Mouse (Mus musculus): ENCODE measurements around the gene Gucy1b1.
A peak's percentile ranks its signal among the peaks of the same experiment; 100 is the strongest.

The Gucy1b1 gene

DNA sequence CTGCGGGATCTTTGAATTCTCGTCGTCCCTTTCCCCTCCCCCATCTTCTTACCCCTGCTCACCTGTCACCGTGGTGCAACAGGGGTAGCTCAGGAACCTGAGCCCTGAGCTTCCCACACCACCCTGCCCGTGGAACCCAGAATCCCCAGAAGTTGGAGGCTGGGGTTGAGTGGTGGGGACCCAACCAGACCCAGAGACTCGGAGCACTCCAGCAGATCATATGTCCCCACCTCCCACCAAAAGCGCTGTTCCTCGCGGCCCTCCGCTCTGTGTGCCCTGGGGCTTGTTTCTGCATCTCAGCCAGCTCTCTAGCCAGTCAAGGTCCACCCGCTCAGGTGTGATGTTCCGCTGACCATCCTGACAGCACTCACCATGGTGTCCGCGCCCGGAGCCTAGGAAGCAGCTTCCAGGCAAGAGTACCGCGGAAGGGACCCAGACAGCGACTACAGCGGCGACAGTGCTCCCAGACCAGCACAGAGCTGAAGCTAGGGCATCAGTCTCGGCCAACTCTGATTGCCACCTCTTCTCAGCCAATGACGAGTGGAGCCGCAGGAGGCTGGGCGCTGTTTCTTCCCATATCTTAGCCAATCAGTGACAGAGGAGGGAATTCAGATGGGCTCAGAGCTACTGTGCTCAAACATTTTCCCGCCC lies at the start of gene Gucy1b1:
Gene Gucy1b1 (minus strand): TSS at position 489 of the 651 bp plus-strand sequence.
- DNase-seq = peak; percentile 91

DNA sequence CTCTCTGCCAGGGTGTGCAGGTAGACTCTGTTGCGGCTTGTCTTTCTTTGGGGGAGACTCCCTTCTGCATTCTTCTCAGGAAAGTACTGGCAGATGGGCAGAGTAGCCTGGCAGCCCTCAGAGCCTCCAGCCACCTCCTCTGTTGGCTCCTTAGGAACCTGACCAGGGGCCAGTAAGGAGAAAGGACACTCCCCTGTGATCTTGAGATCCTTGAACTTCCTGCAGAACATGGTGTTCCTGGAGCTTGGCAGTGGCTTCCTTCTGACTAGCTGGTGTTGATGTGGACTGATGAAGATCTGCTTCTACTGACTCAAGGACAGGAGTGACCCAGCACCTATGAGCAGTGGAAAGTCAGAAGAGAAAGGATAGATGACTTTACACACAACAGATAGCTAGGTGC lies 44.4 kb upstream of the Gucy1b1 start:
- DNase-seq = no peak

DNA sequence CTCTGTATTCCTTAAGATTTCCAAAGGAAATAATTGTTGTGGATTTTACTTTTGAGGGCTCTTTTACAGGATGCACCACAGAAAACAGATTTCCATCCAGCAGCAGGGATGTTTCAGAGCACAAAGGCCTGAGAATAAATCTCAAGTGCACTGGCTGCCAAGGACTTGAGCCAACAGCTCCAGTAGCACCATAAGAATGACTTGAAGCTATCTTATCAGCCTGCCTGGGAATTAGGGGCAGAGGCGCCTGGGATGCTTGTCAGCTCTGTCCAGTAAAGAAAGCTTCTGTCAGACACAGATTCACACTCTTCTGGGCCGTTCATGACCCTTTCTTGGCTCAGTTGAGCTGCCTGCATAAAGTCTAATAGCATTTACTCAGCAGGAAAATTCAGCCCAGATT lies 38.0 kb upstream of the Gucy1b1 start:
- DNase-seq = no peak

DNA sequence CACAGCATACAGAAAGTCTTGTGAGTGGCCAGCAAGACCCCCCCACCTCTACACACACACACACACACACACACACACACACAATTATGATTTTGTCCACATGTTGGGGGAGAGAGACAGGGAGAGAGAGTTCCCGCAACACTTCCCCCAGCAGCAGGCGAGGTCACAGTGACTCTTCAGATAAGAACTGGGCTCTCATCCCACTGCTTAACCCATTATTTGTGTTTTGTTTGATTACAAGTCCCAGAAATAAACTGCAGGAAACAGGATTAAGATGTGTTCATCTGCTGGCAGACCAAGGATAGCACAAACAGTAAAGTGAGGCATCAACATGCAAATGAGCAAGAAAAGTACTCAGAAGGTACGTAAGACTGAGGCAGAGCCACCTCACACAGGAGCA lies 37.5 kb upstream of the Gucy1b1 start:
- no peak for DNase-seq

DNA sequence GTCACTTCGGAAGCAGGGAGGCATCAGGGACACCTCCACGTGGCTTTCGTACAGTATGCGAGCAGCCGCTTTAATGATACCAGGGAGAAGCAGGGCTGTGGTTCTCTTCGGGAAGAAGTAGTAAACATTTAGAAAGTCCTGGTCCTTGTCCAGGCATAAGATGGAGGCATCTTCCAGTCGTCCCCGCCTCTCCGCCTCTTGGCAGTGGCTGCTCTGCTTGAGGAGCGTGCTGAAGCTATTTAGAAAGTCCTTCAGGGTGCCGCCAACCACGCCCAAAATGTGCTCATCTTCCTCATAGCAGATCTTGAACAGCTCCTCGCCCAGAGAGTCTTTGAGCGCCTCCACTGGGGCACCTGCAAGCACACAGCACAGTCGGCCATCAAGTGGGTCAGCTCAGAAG lies 34.5 kb upstream of the Gucy1b1 start:
- DNase-seq = no peak

DNA sequence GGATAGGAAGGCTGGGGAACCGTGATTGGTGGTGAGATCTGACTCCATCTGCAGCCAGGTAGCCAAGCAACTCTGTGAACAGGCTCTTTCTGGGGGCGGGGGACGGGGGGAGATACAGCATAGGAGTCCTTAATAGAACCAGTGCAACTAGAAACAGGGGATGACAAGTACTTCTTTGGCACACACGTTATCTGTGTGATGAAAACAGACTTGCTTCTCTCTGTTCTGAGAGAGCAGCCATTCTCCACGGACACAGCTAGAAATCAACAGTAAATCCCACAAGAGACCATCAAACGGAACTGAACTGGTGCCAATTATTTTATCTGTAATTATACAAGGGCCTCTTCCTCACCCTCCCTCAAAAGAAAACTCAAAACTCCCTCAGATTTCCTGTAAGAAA lies 29.7 kb upstream of the Gucy1b1 start:
- DNase-seq = no peak

DNA sequence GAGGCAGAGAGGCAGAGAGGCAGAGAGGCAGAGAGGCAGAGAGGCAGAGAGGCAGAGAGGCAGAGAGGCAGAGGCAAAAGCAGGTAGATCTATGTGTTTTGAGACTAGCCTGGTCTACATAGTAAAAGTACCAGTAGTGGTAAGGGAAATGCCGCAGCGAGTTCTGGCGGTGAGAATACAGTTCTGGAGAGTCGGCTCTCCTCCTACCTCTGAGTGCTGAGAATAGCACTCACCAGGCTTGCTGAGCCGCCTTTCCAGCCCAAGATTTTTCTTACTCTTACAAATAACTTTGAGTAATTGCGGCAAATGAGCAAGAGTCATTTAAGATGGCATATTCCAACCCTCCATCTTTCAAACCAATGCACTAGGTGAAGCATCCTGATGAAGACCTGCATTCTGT lies 24.6 kb upstream of the Gucy1b1 start:
- DNase-seq = no peak

DNA sequence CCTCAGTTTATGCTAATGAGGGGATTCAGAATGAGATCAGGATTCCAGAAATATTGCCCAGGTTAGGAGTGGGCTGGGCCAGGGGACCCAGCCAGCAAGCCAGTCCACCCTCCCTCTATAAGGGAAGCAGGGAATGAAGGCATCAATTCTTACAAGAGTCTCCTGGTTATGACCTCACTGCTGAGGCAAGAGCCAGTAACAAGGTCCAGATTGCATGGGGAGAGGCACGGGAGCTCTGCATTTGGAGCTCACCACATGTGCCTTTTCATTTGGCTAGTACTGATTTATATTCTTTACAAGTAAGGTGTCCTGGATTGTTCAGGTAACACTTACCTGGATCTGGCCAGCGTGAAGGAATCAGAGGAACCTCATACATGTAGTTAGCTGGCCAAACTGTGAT lies 22.3 kb upstream of the Gucy1b1 start:
- DNase-seq = no peak

DNA sequence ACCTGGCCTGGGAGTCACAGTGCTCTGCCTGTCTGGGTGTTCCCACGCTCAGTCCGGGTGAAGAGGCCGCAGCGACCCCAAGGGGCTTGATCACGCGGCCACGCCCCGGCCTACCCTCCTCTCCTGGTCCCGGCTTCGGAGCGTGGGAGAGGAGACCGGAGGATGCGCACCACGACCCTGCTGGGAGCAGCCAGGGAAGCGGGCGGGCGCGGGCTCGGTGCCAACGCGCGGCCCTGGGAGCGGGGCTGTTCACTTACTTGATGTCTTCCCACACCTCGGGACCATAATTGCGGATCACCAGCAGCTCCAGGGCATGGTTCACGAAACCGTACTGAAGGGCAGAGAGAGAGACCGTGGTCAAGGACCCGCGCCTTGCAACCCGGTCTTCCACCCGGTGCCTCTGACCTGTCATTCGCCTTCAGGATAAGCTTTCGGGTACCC lies 728 bp downstream of the Gucy1b1 start:
- peak; percentile 76 for DNase-seq

DNA sequence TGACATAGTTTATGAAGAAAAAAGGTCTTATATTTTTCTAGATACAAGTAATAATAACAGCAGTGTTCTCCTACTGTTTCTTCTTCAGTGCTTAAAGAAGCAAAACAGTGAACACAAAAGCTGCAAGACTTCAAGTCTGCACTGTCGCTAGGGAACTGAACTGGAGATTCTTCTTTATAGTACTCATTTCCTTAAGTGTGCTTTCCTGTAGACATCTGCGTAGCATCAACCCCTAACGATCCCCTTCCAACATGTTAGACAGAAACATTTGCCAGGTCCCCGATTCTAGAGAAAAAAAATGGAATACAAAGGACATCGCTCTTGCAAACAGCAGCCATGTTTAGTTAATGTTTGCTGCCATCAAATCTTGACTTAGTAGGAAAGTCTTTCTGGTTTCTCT lies 6.7 kb downstream of the Gucy1b1 start:
- DNase-seq = no peak

DNA sequence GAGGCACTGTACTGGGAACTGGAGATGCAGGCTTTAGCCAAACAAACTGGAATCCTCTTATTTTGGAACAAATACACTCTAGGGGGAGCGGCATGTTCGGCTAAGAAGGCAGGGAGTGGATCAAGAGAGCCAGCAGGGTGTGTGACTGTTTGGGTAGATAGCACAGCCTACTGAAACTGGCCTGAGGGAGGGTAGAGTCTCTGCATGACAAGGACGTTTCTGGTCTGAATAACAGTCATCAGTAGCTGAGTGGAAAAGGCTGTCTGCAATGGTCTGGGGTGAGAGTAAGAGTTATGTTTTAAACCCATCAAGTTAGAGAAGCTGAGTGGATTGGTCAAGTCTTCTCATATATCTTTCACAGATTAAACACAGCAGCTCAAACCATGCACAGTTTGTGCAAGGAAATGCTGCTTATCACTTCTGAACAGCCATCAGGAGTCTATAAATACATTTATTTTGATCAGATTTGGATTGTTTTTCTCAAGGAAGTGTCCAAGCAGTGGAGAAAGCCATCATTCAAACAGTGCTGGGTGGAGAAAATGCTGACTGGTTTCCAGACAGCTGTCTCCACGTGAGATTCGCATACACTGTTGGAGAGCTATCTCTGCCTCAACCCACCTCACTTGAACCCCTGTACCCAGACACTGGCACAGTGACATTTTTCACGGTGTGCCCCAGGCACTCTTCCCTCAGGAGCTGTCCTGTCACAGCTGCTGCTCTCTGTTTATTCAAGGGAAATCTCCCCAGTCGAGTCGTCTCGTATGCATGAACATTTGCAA lies 12.9 kb downstream of the Gucy1b1 start:
- no peak for DNase-seq

DNA sequence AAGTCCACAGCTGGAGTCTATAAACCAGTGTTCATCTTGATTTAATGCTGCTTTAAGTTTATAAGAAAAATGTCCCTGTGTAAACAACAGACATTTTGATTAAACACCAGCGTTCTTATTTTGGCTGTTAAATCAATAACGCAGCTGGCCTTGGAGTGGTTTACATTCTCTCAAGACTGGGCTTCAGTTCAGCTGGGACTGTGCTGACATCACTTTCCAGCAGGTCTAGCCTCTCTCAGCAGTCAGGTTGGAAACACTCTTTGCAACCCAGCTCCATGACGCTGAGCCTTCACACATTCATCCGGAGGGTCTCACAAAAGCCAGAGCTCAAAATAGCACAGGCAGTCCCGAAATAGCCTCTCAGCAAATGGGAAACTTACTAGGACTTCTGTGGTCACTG lies 17.3 kb downstream of the Gucy1b1 start:
- DNase-seq = no peak

DNA sequence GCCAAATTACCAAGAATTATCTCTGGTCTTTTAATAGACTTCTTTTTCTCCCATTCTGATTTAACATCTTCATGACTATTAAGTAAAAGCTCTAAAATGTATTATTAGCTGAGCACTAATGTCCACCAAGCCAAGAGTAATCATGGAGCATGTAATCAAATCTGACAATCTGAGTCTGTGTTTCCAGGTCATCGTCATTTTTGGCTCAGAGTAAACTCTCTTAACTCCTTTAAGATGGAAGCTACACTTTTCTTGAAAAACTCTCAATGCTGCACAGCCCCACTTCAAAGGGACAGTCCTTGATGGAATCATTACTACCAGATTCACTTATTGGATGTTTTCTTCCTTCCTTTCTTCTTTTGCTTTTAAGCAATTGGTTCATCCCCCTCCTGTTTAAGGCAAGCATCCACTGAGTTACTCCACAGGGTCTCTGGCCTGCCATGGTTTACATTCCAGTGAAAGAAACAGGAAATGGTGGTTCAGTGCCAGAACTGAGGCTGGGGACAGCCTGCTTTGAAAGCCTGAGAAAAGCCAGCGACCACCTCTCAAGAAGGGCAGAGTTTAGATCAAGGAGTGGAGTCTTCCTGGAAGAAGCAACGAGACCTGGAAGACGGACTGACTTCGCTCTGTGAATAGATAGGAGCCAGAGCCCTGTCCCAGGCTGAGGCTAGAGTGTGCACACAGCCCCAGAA lies 20.1 kb downstream of the Gucy1b1 start:
- DNase-seq = no peak

DNA sequence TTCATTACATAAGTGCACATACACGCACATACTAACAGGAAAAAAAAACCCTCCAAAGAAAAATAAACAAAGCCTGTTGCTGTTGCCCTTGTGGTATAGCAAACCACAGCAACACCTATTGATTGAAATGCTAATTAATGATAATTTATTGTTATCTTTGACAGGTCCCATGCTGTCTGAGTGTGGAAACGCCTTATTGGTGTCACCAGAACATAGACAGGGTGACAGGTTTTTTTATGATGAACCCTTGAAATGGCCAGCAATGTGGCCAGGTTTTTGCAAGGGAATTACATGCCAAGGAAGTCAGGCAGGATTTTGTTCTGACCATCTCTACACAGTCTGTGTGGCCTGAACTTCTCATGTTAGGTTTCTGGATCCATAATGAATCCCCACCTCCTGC lies 22.5 kb downstream of the Gucy1b1 start:
- no peak for DNase-seq

DNA sequence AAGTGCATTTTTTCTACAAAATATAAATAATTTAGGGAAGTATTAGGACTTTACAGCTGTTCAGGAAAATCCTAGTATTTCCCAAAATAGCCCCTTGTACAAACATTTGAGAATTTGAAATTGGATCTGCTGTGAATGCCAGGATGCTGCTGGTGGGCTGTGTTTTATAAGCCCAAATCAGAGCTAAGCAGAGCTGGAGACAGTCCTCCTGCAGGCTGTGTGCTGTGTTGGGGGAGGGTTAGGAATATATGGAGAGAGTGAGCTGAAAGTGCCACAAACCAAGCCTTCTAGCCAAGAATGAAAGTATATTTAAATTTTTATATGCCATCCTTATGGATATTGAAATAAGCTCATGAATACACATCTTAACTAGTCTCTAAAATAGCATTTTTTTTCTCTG lies 23.0 kb downstream of the Gucy1b1 start:
- DNase-seq = no peak

DNA sequence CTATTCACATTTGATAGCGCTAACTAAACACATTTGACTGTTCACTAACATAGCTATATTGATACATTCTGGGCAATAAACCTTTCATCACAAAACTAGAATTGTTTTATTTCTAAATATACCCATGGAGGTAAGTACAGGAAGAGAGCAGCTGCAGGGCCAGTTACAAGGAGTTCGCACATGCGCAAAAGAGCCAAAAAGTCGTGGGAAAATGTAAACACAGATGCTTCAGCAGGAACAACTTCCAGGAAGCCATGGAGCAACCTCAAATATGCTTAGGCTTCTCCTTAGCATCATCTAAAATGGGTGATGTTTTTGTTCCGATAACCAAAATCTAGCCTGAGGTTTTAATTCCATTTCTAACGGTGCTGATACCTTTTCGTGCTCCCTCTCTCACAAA lies 25.8 kb downstream of the Gucy1b1 start:
- DNase-seq = no peak

DNA sequence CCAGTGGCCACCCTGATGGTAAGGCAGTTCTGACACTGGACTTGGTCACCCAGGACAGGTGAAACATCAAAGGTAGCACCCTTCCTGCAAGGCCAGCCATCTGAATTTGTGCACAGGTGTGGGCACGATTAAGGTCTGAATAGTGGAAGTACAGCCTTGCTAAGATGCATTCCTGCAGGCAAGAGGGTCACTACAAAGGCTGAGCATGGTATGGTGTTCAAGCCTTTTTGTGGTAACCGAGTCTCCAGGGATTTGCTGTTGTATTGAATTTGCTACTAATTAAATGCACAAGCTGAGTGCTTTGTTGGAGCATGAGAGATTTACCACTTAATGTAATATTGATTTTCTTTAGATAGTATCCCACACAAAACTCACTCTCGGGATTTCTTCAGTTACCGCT lies 26.4 kb downstream of the Gucy1b1 start:
- DNase-seq = no peak

DNA sequence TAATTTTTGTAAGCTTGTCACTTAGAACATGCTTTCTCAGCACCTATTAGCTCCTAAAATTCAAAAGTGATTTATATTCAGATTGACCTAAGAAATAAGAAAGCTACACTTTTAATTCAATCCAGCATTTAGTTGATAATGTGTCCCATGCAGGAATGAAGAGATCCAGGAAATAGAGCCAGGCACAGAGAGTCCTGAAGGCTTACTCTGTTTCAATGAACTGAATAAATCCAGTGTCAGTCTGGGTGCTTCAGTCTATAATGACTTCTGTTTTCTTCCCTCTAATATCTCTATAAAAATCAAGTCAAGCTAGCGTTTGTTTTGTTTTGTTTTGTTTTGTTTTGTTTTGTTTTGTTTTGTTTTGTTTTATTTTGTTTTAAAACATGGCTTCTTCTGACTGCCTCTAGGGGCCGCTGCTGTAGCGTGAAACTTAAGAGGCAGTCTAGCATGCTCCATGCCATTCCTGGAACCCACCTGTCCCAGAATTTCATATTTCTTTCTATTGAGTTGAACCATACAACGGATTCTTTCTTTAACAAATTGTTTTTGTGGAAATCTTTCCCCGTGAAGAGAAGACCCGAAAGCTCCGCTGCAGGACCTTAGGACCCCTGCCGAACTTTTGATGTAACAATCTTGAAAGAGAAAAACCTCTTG lies 27.3 kb downstream of the Gucy1b1 start:
- peak; percentile 30 for DNase-seq

DNA sequence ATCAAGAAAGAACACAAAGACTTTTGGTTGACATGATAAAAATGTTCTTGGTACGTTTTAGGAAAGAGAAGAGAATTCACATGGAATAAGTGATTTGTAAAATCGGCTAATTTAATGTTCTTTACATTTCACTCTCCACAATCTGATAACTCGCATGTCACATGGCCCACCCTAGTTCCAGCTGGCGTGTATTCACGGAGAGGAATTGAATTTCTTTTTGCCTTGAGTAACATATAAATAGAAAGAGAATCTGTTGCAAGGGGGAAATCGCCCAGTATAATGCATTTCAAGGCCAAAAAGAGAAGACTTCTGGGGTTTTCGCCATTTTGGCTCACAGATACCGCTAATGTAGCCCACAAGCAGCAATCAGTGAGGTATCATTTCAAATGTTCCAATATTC lies 28.4 kb downstream of the Gucy1b1 start:
- no peak for DNase-seq

DNA sequence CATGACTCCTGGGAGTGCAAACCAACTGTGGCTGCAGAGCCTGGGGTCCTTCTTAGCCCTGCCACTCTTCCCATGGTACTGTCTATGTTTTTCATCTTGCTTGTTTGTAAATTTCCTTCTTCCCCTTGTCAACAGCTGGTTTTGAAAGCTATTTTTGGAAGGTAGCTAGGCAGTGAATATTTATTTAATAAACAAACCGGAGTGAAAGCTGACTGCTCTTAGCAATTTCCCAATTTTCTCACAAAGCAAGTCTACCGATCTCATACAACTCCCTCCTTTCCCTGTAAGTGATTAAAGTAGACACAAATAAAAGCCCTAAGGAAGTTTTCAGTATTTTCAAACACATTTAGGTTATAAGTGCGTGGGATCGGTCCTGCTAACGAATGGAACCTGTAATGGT lies 29.6 kb downstream of the Gucy1b1 start:
- DNase-seq = no peak

DNA sequence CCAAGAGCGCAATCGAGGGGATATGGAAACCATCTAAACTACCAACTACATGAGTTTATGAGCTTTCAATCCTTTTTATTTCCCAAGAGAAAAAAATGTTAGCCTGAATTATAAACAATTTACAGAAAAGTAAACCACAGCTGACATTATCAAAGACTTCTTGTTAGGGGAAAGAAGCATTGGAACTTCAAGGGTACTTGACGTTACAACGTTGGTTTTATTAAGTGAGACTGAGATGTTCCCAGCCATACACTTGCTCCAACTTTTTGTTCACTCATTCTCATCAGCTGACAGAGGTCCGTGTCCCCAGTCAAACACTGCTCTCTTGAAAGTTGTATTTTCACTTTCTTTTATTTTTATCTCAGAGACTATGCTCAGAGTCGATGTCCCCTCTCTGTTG lies 30.8 kb downstream of the Gucy1b1 start:
- no peak for DNase-seq

DNA sequence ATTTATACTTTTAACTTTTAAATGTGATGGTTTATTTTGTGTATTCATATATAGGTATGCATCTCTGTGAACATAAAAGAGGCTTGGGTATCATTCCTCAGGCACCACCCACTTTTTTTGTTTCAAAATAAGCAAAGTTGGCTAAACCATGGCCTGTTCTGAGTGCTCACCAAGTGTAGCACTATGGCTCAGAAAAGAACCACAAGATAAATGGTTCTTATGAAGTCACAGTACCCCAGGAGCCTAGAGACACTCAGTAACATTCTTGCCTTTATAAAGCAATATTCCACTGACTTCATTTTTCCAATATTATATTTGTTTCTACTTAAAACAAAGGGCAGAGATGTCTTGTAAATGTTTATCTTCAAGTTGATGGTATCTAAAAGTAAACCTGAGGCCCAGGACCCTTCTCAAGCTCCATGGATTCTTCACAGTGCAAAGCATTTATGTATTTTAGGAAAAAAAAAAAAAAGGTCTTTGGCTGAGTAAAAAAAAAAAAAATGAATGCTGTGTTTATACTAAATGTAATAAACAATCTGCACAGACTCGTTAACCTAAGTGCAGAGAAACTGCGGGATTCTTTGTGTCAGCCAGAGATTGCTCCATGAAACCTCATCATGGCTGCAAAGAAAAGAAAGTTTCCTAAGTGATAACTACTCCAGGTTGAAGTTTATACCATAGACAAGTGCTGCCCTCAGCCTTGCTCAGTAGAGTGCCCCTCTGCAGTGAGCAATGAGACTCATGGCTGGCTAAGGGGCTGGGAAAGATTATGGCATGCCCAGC lies 38.0 kb downstream of the Gucy1b1 start:
- DNase-seq = no peak

Measured in cerebellum, adult 9-11 months (tissue).